Mouse (Mus musculus): ENCODE measurements around the gene Guk1. TPM values are rescaled to one million over a fixed set of nuclear protein-coding genes. Genes with fewer than 3 reads are reported as not detected.
A peak's percentile ranks its signal among the peaks of the same experiment; 100 is the strongest.

Gene Guk1
- polyA plus RNA-seq, 1 experiment: 284 TPM

DNA sequence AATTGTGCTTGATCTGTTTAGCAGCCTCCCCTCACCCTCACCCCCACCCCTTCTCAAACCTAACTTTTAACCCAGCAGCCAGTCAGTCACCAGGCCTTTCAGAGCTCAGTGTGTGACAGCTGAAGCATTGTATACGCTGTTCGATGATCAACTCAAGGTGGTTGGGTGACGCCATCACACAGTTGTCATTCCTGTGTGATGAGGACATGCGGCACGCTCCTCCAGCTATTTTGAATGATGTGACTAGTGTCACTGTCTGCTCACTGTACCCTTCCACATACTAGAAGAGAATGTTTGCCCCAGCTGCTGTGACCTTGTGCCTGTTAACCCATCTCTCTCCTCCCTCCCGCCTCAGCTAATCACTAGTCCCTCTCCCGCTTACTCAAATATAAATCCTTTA is 37.8 kb downstream of the Guk1 start:
- H3K27ac ChIP-seq (ENCODE audit: insufficient read depth, low read depth, low read length): no peak overlapping the region
- WGBS: 82% methylated on average over 7 of the region's 7 CpGs
- TF ChIP-seq POLR2A (IDR thresholded peaks at IDR 0.05; ENCODE audit: low read depth, low read length) (no peak), CTCF (IDR thresholded peaks at IDR 0.05; ENCODE audit: extremely low read depth, insufficient read length, insufficient replicate concordance, low read depth, low read length) (no peak)
- no peaks in the 10 kb centered on the region for H3K4me1 ChIP-seq (ENCODE audit: control insufficient read depth, insufficient read depth, insufficient read length, low read length)
- peaks cover 18% of the 10 kb centered on the region; the same call in 1 of the 2 replicates for H3K36me3 ChIP-seq (ENCODE audit: control insufficient read depth, insufficient read depth, low read length)
- no peak overlapping the region for H3K4me3 ChIP-seq (ENCODE audit: low read depth, low read length)
- no peaks in the 10 kb centered on the region for H3K27me3 ChIP-seq (ENCODE audit: control insufficient read depth, insufficient read depth, low read length)

DNA sequence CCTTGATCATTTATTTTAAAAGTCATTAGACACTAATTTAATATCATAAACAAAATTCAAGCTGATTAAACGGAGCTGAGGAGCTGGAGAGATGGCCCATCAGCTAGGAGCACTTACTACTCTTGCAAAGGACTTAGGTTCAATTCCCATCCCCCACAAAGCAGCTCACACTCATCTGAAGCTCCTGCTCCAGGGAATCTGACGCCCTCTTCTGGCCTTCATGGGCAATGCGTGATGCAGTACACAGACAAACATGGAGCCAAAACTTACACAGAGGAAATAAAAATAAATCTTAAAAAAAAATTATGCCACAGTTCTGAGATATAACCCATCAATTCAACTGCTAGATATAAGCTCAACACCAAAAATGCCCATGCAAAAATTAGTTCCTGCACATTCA is 40.3 kb downstream of the Guk1 start:
- Histone ChIP-seq H3K27me3 (ENCODE audit: control insufficient read depth, insufficient read depth, low read length) (no peaks in the 10 kb centered on the region), H3K27ac (ENCODE audit: insufficient read depth, low read depth, low read length) (no peak overlapping the region), H3K4me1 (ENCODE audit: control insufficient read depth, insufficient read depth, insufficient read length, low read length) (no peaks in the 10 kb centered on the region), H3K4me3 (ENCODE audit: low read depth, low read length) (no peak overlapping the region), H3K36me3 (ENCODE audit: control insufficient read depth, insufficient read depth, low read length) (0 out of 2 replicates have a peak, but pooled peaks cover 2% of the 10 kb centered on the region)
- 46% methylated on average over 3 of the region's 3 CpGs for WGBS
- TF ChIP-seq CTCF (IDR thresholded peaks at IDR 0.05; ENCODE audit: extremely low read depth, insufficient read length, insufficient replicate concordance, low read depth, low read length) (peak; percentile 38; the same call in 1 of the 2 replicates), POLR2A (IDR thresholded peaks at IDR 0.05; ENCODE audit: low read depth, low read length) (no peak)

DNA sequence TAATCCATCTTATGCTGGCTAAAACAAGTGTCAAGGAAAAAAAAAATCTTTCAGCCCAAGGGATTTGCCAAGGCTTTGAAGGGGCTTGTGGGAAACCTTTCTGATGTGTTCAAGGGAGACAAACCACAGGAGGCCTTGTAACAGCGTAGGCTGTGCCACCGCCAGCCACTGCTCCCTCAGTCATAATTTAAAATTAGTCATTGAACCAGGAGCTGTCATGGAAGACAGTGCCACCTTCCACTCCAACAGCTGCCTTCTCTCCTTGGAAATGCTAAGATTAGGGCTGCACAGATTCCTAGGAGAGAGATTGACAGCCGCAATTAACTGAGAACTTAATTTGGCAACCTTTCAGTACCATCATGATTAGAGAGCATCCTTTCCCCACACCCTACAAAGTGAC is 42.7 kb downstream of the Guk1 start:
- Histone ChIP-seq H3K27ac (ENCODE audit: insufficient read depth, low read depth, low read length) (no peak overlapping the region), H3K36me3 (ENCODE audit: control insufficient read depth, insufficient read depth, low read length) (no peaks in the 10 kb centered on the region), H3K4me1 (ENCODE audit: control insufficient read depth, insufficient read depth, insufficient read length, low read length) (no peaks in the 10 kb centered on the region), H3K4me3 (ENCODE audit: low read depth, low read length) (no peak overlapping the region), H3K27me3 (ENCODE audit: control insufficient read depth, insufficient read depth, low read length) (no peaks in the 10 kb centered on the region)
- 70% methylated on average over 3 of the region's 3 CpGs for WGBS
- TF ChIP-seq POLR2A (IDR thresholded peaks at IDR 0.05; ENCODE audit: low read depth, low read length) (no peak), CTCF (IDR thresholded peaks at IDR 0.05; ENCODE audit: extremely low read depth, insufficient read length, insufficient replicate concordance, low read depth, low read length) (no peak)

DNA sequence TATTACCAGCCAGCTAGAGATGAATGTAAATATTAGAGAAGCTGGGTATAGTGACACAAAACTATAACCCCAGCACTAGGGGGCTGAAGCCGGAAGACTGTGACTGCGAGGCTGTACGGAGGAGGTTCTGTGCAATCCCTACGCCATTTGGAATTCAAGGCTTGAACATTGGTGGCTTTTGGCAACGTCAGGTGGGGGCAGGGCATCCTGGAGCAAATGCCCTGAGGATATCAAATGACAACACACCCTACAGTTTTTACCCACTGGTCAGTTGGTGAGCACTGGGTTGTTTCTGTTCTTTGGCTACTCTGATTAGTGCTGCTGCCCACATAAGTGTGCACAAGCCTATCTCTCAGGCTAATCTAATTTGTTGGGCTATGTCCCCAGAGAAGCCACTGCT is 49.0 kb downstream of the Guk1 start:
- no peak overlapping the region for H3K4me3 ChIP-seq (ENCODE audit: low read depth, low read length)
- TF ChIP-seq POLR2A (IDR thresholded peaks at IDR 0.05; ENCODE audit: low read depth, low read length) (no peak), CTCF (IDR thresholded peaks at IDR 0.05; ENCODE audit: extremely low read depth, insufficient read length, insufficient replicate concordance, low read depth, low read length) (no peak)
- H3K27ac ChIP-seq (ENCODE audit: insufficient read depth, low read depth, low read length): no peak overlapping the region
- no peaks in the 10 kb centered on the region; the same call in 1 of the 2 replicates for H3K4me1 ChIP-seq (ENCODE audit: control insufficient read depth, insufficient read depth, insufficient read length, low read length)
- H3K36me3 ChIP-seq (ENCODE audit: control insufficient read depth, insufficient read depth, low read length): no peaks in the 10 kb centered on the region
- no peaks in the 10 kb centered on the region for H3K27me3 ChIP-seq (ENCODE audit: control insufficient read depth, insufficient read depth, low read length)
- WGBS: 87% methylated on average over 5 of the region's 5 CpGs

DNA sequence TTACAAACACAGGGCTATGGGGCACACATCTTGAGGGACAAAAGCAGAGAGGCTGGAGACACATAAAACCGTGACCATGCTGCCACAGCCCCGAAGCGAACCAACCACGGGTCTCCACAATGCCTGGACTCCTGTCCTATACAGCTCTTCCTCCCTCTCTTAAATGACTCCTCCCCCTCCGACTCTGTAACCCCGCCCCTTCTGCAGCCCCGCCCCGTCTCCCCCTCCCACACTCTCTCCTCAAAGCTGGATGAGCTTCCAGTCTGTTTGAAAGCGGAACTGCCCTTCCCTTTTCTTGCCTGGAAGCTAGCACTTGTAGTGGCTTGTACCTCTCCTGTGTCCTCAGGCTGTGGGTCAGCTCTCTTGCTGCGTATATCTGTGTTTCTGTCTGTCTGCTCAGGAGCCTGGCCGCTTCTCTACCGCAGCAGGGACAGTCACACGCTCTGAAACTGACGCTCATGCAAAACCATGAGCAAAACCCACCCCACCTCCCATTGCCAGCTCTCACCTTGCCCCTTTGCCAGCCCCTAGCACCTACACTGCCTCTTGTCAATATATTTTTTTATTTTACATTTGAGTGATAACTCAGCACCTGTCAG is 50.1 kb downstream of the Guk1 start:
- Histone ChIP-seq H3K4me3 (ENCODE audit: low read depth, low read length) (no peak overlapping the region), H3K36me3 (ENCODE audit: control insufficient read depth, insufficient read depth, low read length) (no peaks in the 10 kb centered on the region), H3K27me3 (ENCODE audit: control insufficient read depth, insufficient read depth, low read length) (peaks cover 1% of the 10 kb centered on the region; the same call in 1 of the 2 replicates), H3K27ac (ENCODE audit: insufficient read depth, low read depth, low read length) (no peak overlapping the region), H3K4me1 (ENCODE audit: control insufficient read depth, insufficient read depth, insufficient read length, low read length) (no peaks in the 10 kb centered on the region; the same call in 1 of the 2 replicates)
- TF ChIP-seq POLR2A (IDR thresholded peaks at IDR 0.05; ENCODE audit: low read depth, low read length) (no peak), CTCF (IDR thresholded peaks at IDR 0.05; ENCODE audit: extremely low read depth, insufficient read length, insufficient replicate concordance, low read depth, low read length) (no peak)
- WGBS: 5% methylated on average over 14 of the region's 14 CpGs

DNA sequence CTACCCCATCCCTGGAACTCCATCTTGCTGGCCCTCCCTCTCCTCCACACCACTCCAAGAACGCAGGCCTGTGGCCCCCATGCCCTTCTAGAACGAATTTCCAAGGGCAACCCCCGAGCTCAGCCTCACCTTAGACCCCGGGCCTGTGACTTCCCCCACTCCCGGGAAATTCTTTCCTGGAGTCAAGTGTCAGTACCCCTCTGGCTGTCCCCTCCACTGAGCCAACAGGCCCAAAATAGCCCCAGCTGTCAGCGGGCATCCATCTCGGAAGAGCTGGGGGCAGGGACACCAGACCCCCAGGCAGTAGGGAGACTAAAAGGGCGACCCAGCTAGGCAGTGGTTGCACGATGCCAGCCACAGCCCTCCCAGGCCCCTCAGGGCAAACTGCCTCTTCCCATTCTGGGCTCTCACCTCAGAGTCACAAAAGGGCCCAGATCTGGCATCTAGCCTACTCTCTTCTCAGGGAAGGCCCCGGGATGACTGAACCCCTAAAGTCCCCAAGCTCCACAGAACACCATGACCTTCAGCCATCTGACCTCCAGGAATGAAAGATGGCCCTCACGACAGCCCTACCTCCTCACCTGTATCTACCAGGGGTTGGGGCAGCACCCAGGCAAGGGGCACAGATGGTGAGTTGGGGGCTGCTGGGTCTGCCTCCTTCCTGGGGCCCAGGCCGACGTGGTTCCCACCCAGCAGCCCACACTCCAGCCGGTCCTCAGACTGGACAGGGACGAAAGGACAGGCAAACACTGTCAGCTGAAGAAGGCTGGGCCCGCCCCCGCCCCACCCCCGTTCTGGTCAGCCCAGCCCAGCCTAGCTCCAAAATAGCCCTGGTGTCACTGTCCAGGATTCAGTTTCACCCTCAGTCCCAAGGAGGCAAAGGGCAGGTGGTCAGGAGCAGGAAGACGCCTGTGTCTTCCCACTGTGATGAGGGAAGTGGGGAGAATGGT is 53.2 kb downstream of the Guk1 start:
- no peak overlapping the region for H3K27ac ChIP-seq (ENCODE audit: insufficient read depth, low read depth, low read length)
- no peak for TF ChIP-seq CTCF (IDR thresholded peaks at IDR 0.05; ENCODE audit: extremely low read depth, insufficient read length, insufficient replicate concordance, low read depth, low read length)
- no peak for TF ChIP-seq POLR2A (IDR thresholded peaks at IDR 0.05; ENCODE audit: low read depth, low read length)
- WGBS: 75% methylated on average over 19 of the region's 19 CpGs
- H3K27me3 ChIP-seq (ENCODE audit: control insufficient read depth, insufficient read depth, low read length): peaks cover 29% of the 10 kb centered on the region
- H3K36me3 ChIP-seq (ENCODE audit: control insufficient read depth, insufficient read depth, low read length): no peaks in the 10 kb centered on the region
- no peak overlapping the region for H3K4me3 ChIP-seq (ENCODE audit: low read depth, low read length)
- peaks cover 18% of the 10 kb centered on the region for H3K4me1 ChIP-seq (ENCODE audit: control insufficient read depth, insufficient read depth, insufficient read length, low read length)
